Mouse (Mus musculus): ENCODE measurements around the gene Lce1b. TPM values are rescaled to one million over a fixed set of nuclear protein-coding genes. Genes with fewer than 3 reads are reported as not detected.
"Not testable (repeated sequence)": the region's sequence is repeated elsewhere in the genome, so short reads cannot be mapped to it uniquely, and the experiment has no call there.

Lce1b gene
- not detected in 2 replicates for total RNA-seq (2017)

- no peak for ATAC-seq (replicated peaks; ENCODE audit: low read depth, poor library complexity, severe bottlenecking)
These were observed at the start of gene Lce1b for GRCm38 (mm10) chr3:92656826-92657225. TSS of gene Lce1b (minus strand) at chr3:92656926.

GRCm38 (mm10) chr3:92694613-92695012 lies 37.9 kb upstream of the Lce1b start:
- ATAC-seq (replicated peaks; ENCODE audit: low read depth, poor library complexity, severe bottlenecking) = no peak

GRCm38 (mm10) chr3:92691688-92692087 lies 35.0 kb upstream of the Lce1b start:
- ATAC-seq (replicated peaks; ENCODE audit: low read depth, poor library complexity, severe bottlenecking) = no peak

GRCm38 (mm10) chr3:92689154-92689553 lies 32.4 kb upstream of the Lce1b start:
- not testable (repeated sequence) for ATAC-seq (replicated peaks; ENCODE audit: low read depth, poor library complexity, severe bottlenecking)

- no peak for ATAC-seq (replicated peaks; ENCODE audit: low read depth, poor library complexity, severe bottlenecking)
These were observed 30.4 kb upstream of the Lce1b start, which contains the start of gene Lce1d for GRCm38 (mm10) chr3:92687110-92687509. TSS of gene Lce1d (minus strand) at chr3:92687210.

- ATAC-seq (replicated peaks; ENCODE audit: low read depth, poor library complexity, severe bottlenecking) = no peak
These were observed 22.2 kb upstream of the Lce1b start, which contains the start of gene Lce1c for GRCm38 (mm10) chr3:92678947-92679346. TSS of gene Lce1c (plus strand) at chr3:92679247.

- ATAC-seq (replicated peaks; ENCODE audit: low read depth, poor library complexity, severe bottlenecking) = no peak
These were observed 13.5 kb upstream of the Lce1b start, which contains the start of gene Lce1a2 for GRCm38 (mm10) chr3:92670215-92670614. TSS of gene Lce1a2 (minus strand) at chr3:92670315.

- no peak for ATAC-seq (replicated peaks; ENCODE audit: low read depth, poor library complexity, severe bottlenecking)
These were observed 8.5 kb downstream of the Lce1b start, which contains the start of gene Lce1a1 for GRCm38 (mm10) chr3:92648207-92648606. TSS of gene Lce1a1 (minus strand) at chr3:92648307.

GRCm38 (mm10) chr3:92639854-92640253 lies 16.9 kb downstream of the Lce1b start:
- ATAC-seq (replicated peaks; ENCODE audit: low read depth, poor library complexity, severe bottlenecking) = no peak

GRCm38 (mm10) chr3:92638653-92638991 lies 18.1 kb downstream of the Lce1b start:
- no peak for ATAC-seq (replicated peaks; ENCODE audit: low read depth, poor library complexity, severe bottlenecking)

- ATAC-seq (replicated peaks; ENCODE audit: low read depth, poor library complexity, severe bottlenecking) = no peak
These were observed 18.7 kb downstream of the Lce1b start for GRCm38 (mm10) chr3:92637745-92638652.

GRCm38 (mm10) chr3:92621560-92621959 lies 35.2 kb downstream of the Lce1b start, which contains the start of gene Lce6a:
TSS of gene Lce6a (minus strand) at chr3:92621660.
- no peak for ATAC-seq (replicated peaks; ENCODE audit: low read depth, poor library complexity, severe bottlenecking)

- ATAC-seq (replicated peaks; ENCODE audit: low read depth, poor library complexity, severe bottlenecking) = no peak
These were observed 46.9 kb downstream of the Lce1b start for GRCm38 (mm10) chr3:92609804-92610203.

GRCm38 (mm10) chr3:92607392-92607791 lies 49.3 kb downstream of the Lce1b start, which contains the start of gene 2210017I01Rik:
TSS of gene 2210017I01Rik (minus strand) at chr3:92607492.
- no peak for ATAC-seq (replicated peaks; ENCODE audit: low read depth, poor library complexity, severe bottlenecking)

Other genes starting within 250 kb of the Lce1b start
- not detected in 2 replicates for gene Sprr2i, start 248.9 kb downstream of the Lce1b start, total RNA-seq (2017)
- gene Sprr2j-ps, start 238.8 kb downstream of the Lce1b start, total RNA-seq (2017) = not detected in 2 replicates
- 3.0 and 5.6 TPM in 2 replicates for gene Gm9774, start 227.5 kb downstream of the Lce1b start, total RNA-seq (2017)
- gene Sprr2k, start 224.3 kb downstream of the Lce1b start, total RNA-seq (2017) = not detected in 2 replicates
- not detected in 2 replicates for gene Sprr1b, start 218.1 kb downstream of the Lce1b start, total RNA-seq (2017)
- not detected in 2 replicates for gene Sprr3, start 198.2 kb downstream of the Lce1b start, total RNA-seq (2017)
- gene Sprr1a, start 171.0 kb downstream of the Lce1b start, total RNA-seq (2017) = not detected in 2 replicates
- gene Sprr4, start 156.4 kb downstream of the Lce1b start, total RNA-seq (2017) = not detected in 2 replicates
- gene 2310046K23Rik, start 122.4 kb downstream of the Lce1b start, total RNA-seq (2017) = not detected in 2 replicates
- gene Ivl, start 83.2 kb downstream of the Lce1b start, total RNA-seq (2017) = not detected in 2 replicates
- not detected in 2 replicates for gene Smcp, start 67.9 kb downstream of the Lce1b start, total RNA-seq (2017)
- not detected in 2 replicates for gene 2210017I01Rik, start 49.4 kb downstream of the Lce1b start, total RNA-seq (2017)
- not detected in 2 replicates for gene Lce6a, start 35.3 kb downstream of the Lce1b start, total RNA-seq (2017)
- not detected in 2 replicates for gene Lce1a1, start 8.6 kb downstream of the Lce1b start, total RNA-seq (2017)
- not detected in 2 replicates for gene Lce1a2, start 13.4 kb upstream of the Lce1b start, total RNA-seq (2017)
- gene Lce1c, start 22.3 kb upstream of the Lce1b start, total RNA-seq (2017) = not detected in 2 replicates
- gene Lce1d, start 30.3 kb upstream of the Lce1b start, total RNA-seq (2017) = not detected in 2 replicates
- gene Lce1e, start 52.1 kb upstream of the Lce1b start, total RNA-seq (2017) = not detected in 2 replicates
- gene Lce1f, start 63.4 kb upstream of the Lce1b start, total RNA-seq (2017) = not detected in 2 replicates
- not detected in 2 replicates for gene Gm38119, start 82.2 kb upstream of the Lce1b start, total RNA-seq (2017)
- not detected in 2 replicates for gene Lce1g, start 95.4 kb upstream of the Lce1b start, total RNA-seq (2017)
- gene Lce1h, start 108.1 kb upstream of the Lce1b start, total RNA-seq (2017) = not detected in 2 replicates
- gene Lce1i, start 122.0 kb upstream of the Lce1b start, total RNA-seq (2017) = not detected in 2 replicates
- not detected in 2 replicates for gene Lce1j, start 133.6 kb upstream of the Lce1b start, total RNA-seq (2017)
- gene Lce1k, start 151.0 kb upstream of the Lce1b start, total RNA-seq (2017) = not detected in 2 replicates
- not detected in 2 replicates for gene Kprp, start 170.3 kb upstream of the Lce1b start, total RNA-seq (2017)
- not detected in 2 replicates for gene Lce1l, start 194.4 kb upstream of the Lce1b start, total RNA-seq (2017)
- not detected in 2 replicates for gene 2310050C09Rik, start 213.3 kb upstream of the Lce1b start, total RNA-seq (2017)